Mouse (Mus musculus): ENCODE measurements at regions not wholly inside any gene's neighbourhood (a gene's known extent, or its start where the extent isn't known, plus 50 kb on each side); places are given as distances from the start of the nearest gene placed in this dataset.

GRCm38 (mm10) chr19:49375754-49376619, 1170.2 kb downstream of the Sorcs3 start:
- in situ Hi-C loops (cut with MboI, MseI) = no loop called here

GRCm38 (mm10) chr19:49379646-49380045, 1173.8 kb downstream of the Sorcs3 start:
- in situ Hi-C loops (cut with MboI, MseI) = no loop called here

GRCm38 (mm10) chr19:49396257-49396656, 1190.4 kb downstream of the Sorcs3 start:
- in situ Hi-C loops (cut with MboI, MseI) = no loop called here

GRCm38 (mm10) chr19:49415326-49415725, 1209.5 kb downstream of the Sorcs3 start:
- in situ Hi-C loops (cut with MboI, MseI) = no loop called here

- in situ Hi-C loops (cut with MboI, MseI) = no loop called here
These were observed 1217.5 kb downstream of the Sorcs3 start for GRCm38 (mm10) chr19:49423059-49423900.
